Mouse (Mus musculus): ENCODE results near the gene Irak4. TPM values are rescaled to one million over a fixed set of nuclear protein-coding genes. Genes with fewer than 3 reads are reported as not detected.
A peak's percentile ranks its signal among the peaks of the same experiment; 100 is the strongest.

Gene Irak4
- polyA plus RNA-seq, 1 experiment: 46.4 TPM

DNA sequence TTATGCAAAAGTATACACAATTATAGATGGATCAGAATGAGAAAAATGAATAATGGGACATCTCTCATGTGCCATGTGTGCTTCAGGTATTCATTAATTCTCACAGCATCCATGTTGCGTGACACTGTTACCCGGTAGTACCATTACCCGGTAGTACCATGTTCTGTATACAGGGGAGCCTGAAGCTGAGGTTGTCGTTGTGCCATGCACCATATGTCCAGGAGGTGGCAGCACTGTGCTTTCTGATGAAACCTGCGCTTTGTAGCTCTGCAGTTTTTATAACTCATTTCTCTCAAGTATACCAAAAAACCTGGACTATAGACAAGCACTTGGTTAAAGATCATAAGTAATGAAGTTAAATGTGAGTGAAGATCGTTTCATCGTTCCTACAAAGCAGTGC, 14.0 kb downstream of the Irak4 start:
- Histone ChIP-seq H3K4me1 (ENCODE audit: control insufficient read depth, insufficient read depth, low read length) (no peaks in the 10 kb centered on the region), H3K4me3 (ENCODE audit: insufficient read depth, low read length) (no peak overlapping the region), H3K27ac (ENCODE audit: insufficient read depth, low read depth, low read length) (no peak overlapping the region)
- TF ChIP-seq POLR2A (IDR thresholded peaks at IDR 0.05; ENCODE audit: borderline replicate concordance, low read depth, low read length): no peak
- peak; percentile 57 for TF ChIP-seq CTCF (IDR thresholded peaks at IDR 0.05; ENCODE audit: low read depth, low read length)

DNA sequence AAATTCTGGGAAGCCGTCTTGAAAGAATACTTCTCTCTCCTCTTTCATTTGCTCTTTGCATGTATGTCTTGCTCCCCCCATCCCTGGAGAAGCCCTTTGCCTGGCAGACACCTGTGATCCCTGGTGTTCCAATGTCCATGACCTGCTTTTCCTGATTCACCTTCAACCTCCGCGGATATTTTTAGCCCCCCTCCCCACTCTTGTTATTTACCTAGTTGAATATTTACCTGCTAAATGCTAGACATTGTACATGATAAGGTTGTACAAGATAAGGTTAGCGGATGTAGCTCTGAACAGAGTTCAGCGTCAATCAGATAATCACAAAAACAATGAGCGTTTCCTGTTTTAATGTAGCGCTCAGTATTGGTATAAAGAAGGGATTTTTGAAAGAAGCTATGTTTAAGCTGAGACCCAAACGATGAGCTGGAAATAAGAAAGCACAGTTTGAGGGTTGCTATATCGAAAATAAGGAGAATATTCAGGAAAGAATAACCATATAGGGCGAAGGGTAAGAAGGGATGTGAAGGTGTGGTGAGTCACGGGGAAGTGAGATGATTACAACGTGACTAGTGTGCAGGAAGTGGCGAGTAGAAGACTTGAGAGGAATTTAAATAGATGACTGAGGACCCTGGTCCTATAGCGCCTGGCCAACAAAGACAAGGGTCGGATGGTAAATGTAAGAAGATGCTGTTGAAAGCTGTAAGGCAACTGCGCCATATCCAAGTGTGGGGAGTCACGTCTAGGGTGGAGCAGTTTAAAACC, 15.6 kb downstream of the Irak4 start:
- TF ChIP-seq CTCF (IDR thresholded peaks at IDR 0.05; ENCODE audit: low read depth, low read length): no peak
- no peak overlapping the region for H3K27ac ChIP-seq (ENCODE audit: insufficient read depth, low read depth, low read length)
- no peak overlapping the region for H3K4me3 ChIP-seq (ENCODE audit: insufficient read depth, low read length)
- no peaks in the 10 kb centered on the region for H3K4me1 ChIP-seq (ENCODE audit: control insufficient read depth, insufficient read depth, low read length)

DNA sequence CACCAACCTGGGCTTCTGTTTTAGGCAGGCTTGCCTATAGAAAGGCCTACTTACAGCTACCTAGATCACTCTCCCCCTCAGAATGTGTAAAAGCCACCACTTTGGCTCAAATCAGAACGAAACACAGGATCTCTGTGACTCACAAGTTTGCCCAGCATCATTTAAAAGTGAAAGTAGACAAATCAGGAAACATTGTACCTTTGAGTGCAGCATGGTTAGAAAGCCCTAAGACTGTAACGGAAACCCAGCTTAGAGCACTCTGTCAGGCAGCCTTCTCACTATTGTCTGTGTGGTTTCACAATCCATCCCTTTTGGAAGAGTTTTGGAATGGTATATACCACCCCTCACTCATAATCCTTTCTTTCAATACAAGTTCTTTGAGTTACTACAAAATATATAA, 21.5 kb downstream of the Irak4 start:
- Histone ChIP-seq H3K4me1 (ENCODE audit: control insufficient read depth, insufficient read depth, low read length) (peaks cover 8% of the 10 kb centered on the region), H3K4me3 (ENCODE audit: insufficient read depth, low read length) (no peak overlapping the region), H3K27ac (ENCODE audit: insufficient read depth, low read depth, low read length) (no peak overlapping the region)
- TF ChIP-seq CTCF (IDR thresholded peaks at IDR 0.05; ENCODE audit: low read depth, low read length) (no peak), POLR2A (IDR thresholded peaks at IDR 0.05; ENCODE audit: borderline replicate concordance, low read depth, low read length) (no peak)

DNA sequence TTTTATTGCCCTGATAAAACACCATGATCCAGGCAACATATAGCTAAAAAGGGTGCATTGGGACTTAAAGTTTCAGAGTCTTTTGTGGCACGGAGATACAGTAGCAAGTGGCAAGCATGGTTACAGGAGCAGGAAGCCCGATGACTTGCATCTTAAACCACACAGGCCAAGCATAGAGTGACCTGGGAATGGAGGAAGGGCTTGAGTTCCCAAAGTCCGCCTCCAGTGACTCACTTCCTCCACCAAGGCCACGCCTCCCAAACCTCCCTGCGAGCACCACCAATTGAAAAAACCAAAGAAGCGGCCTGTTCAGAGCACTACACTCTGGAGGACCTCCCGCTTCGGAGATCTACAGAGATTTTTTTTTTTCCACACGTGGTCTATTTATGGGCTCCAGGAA, 22.4 kb downstream of the Irak4 start:
- TF ChIP-seq POLR2A (IDR thresholded peaks at IDR 0.05; ENCODE audit: borderline replicate concordance, low read depth, low read length) (no peak), CTCF (IDR thresholded peaks at IDR 0.05; ENCODE audit: low read depth, low read length) (no peak)
- H3K4me1 ChIP-seq (ENCODE audit: control insufficient read depth, insufficient read depth, low read length): peaks cover 8% of the 10 kb centered on the region
- H3K27ac ChIP-seq (ENCODE audit: insufficient read depth, low read depth, low read length): peak overlapping the region; percentile 18
- no peak overlapping the region for H3K4me3 ChIP-seq (ENCODE audit: insufficient read depth, low read length)

DNA sequence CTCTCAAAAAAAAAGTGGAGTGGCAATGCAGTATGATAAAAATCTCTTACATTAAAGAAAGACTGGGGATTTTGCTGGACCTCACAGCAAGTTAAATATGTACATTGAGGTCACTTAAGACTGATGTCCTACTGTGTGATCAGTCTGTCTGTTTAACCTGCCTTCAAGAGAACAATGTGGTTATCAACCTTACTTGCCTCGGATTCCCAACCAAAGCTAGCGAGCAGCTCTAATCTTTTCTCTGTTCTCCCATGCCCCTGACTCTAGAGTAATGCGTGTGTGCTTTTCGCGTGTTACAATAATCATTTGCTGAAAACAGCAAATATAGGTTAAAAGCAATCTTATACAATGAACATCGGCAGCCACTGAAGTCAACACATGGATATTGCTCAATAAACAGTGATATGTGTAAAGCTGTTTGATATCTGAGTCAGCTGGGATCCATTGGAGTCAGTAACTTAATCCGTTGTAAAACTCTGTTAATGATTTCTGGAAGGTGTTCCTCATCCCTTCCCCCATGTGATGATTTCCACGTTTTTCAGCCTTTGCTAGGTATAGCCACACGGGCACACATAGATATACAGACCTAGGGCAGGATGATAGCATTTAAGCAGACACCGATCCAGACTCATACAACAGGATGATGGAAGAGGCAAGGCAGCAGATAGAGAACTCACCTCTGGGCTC, 25.2 kb downstream of the Irak4 start:
- peaks cover 8% of the 10 kb centered on the region for H3K4me1 ChIP-seq (ENCODE audit: control insufficient read depth, insufficient read depth, low read length)
- H3K27ac ChIP-seq (ENCODE audit: insufficient read depth, low read depth, low read length): no peak overlapping the region
- H3K4me3 ChIP-seq (ENCODE audit: insufficient read depth, low read length): no peak overlapping the region
- no peak for TF ChIP-seq POLR2A (IDR thresholded peaks at IDR 0.05; ENCODE audit: borderline replicate concordance, low read depth, low read length)
- TF ChIP-seq CTCF (IDR thresholded peaks at IDR 0.05; ENCODE audit: low read depth, low read length): no peak

DNA sequence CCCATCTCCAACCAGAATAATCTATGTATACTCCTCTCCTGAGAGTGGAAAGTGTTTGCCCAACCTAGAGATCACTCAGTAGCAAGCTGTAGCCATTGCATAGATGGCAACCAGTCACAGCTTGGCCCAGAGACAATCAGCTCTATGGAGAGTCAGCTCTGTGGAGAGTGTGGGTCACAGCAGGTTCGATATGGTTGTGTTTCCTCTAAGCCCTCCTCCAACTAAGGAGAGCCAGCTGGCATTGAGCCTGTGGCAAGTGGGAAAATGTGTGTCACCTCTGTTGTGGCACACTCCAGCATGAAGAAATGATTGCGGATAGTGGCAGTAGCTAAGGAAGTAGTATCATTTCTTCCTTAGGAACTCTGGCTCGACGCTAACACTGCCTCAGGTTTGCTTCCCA, 28.1 kb downstream of the Irak4 start:
- no peak overlapping the region for H3K27ac ChIP-seq (ENCODE audit: insufficient read depth, low read depth, low read length)
- peaks cover 5% of the 10 kb centered on the region for H3K4me1 ChIP-seq (ENCODE audit: control insufficient read depth, insufficient read depth, low read length)
- H3K4me3 ChIP-seq (ENCODE audit: insufficient read depth, low read length): no peak overlapping the region
- no peak for TF ChIP-seq POLR2A (IDR thresholded peaks at IDR 0.05; ENCODE audit: borderline replicate concordance, low read depth, low read length)
- TF ChIP-seq CTCF (IDR thresholded peaks at IDR 0.05; ENCODE audit: low read depth, low read length): no peak

DNA sequence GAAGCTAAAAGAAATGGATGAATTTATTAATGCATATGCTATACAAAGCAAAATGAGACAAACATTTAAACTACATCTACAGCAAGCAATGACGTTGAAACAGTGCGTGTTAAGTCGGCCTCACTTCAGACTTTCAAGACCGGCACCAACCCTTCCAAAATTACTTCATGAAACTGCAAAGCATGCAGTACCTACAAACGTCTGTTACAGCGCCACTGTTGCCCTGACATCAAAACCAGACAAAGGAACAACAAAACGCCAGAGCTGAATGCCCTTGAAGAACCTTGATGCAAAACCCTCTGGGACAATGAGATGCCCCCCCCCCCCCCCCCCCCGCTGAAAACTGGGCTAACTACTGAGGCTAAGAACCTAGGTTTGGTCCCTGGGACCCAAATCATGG, 29.3 kb downstream of the Irak4 start:
- Histone ChIP-seq H3K4me1 (ENCODE audit: control insufficient read depth, insufficient read depth, low read length) (peaks cover 5% of the 10 kb centered on the region), H3K27ac (ENCODE audit: insufficient read depth, low read depth, low read length) (no peak overlapping the region), H3K4me3 (ENCODE audit: insufficient read depth, low read length) (no peak overlapping the region)
- no peak for TF ChIP-seq CTCF (IDR thresholded peaks at IDR 0.05; ENCODE audit: low read depth, low read length)
- no peak for TF ChIP-seq POLR2A (IDR thresholded peaks at IDR 0.05; ENCODE audit: borderline replicate concordance, low read depth, low read length)

DNA sequence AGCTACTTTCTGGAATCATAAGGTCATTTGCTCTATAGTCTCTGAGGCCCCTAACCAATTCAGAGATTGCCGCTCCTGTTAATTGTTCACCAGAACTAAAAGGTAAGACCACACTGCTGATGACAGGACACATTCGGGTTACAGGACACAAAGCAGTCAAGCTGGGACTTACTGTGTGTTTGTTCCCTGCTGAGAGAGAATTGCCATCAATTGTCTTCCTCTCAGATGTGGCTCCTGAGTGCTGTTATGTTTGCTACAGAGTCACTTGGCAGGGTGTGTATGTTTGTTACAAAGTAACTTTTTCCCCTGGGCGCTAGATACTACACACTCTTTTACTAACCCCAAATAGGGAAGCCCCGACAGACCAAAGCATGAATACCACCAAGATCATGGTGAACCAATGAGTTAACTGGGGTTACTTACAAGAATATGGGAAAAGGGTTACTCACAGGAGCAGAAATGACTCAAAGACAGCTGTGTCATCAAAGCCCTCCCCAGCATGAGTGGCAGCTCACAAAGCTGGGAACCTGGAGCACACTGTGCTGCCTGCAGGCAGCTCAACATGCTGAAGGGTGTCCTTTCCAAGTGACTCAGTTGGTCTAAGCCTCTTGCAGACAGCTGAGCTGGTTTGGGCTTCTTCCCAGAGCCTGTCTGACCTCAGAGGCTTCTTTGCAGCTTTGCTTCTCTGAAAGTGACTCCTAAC, 31.3 kb downstream of the Irak4 start:
- no peak overlapping the region for H3K27ac ChIP-seq (ENCODE audit: insufficient read depth, low read depth, low read length)
- no peak overlapping the region for H3K4me3 ChIP-seq (ENCODE audit: insufficient read depth, low read length)
- TF ChIP-seq CTCF (IDR thresholded peaks at IDR 0.05; ENCODE audit: low read depth, low read length) (no peak), POLR2A (IDR thresholded peaks at IDR 0.05; ENCODE audit: borderline replicate concordance, low read depth, low read length) (no peak)
- peaks cover 5% of the 10 kb centered on the region for H3K4me1 ChIP-seq (ENCODE audit: control insufficient read depth, insufficient read depth, low read length)

DNA sequence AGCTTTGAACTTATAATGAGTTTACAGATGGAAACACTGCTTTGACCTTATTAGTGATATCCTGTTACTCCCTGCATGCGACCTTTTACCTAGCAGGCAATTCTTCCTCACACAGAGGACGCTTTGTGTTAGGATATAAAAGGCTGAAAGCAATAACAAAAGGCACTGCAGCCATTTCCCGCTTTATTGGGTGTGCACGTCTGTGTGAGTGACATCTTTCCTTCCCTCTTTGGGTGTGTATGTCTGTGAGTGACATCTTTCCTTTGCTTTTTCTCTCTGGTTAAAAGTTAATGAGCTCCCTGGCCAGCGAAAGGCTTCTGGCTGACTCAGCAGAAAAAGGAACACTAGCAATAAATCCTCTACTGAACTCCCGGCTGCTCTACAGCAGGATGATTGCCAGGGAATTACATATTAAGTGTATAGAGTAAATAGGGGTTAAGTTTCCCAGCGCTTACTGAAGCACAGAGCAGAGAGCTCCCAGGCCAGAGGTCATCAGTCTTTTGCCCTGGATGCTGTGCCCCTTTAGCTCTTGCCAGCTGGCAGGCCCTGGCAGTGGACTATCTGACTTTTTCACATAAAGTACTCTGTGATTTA, 38.7 kb downstream of the Irak4 start:
- Histone ChIP-seq H3K27ac (ENCODE audit: insufficient read depth, low read depth, low read length) (no peak overlapping the region), H3K4me1 (ENCODE audit: control insufficient read depth, insufficient read depth, low read length) (no peaks in the 10 kb centered on the region), H3K4me3 (ENCODE audit: insufficient read depth, low read length) (no peak overlapping the region)
- TF ChIP-seq POLR2A (IDR thresholded peaks at IDR 0.05; ENCODE audit: borderline replicate concordance, low read depth, low read length) (no peak), CTCF (IDR thresholded peaks at IDR 0.05; ENCODE audit: low read depth, low read length) (no peak)
